Mouse (Mus musculus) liver, embryonic 16.5 days (tissue): ENCODE measurements around the gene Serp1. TPM values are rescaled to one million over a fixed set of nuclear protein-coding genes. Genes with fewer than 3 reads are reported as not detected.
"Not testable (repeated sequence)": the region's sequence is repeated elsewhere in the genome, so short reads cannot be mapped to it uniquely, and the experiment has no call there.

ENCODE experiments used
- ATAC-seq: fragments of 200-750 bp; cut with Nextera tagmentation; 2 replicates; pipeline ENCODE4 v1.8.0; 2017; ENCODE audit warnings: low read depth, mild to moderate bottlenecking, moderate number of reproducible peaks, moderate library complexity
- H3K27ac ChIP-seq: fragments of 300-500 bp; sonication (generic); 2 replicates; pipeline ENCODE4 v1.5.1; 2014; ENCODE audit warnings: mild to moderate bottlenecking, low read length
- H3K27me3 ChIP-seq: fragments of 300-500 bp; sonication (generic); 2 replicates; pipeline ENCODE4 v1.6.1; 2014; ENCODE audit warnings: low read depth, low read length, mixed read lengths; ENCODE audit not compliant: control insufficient read depth, insufficient read depth
- H3K36me3 ChIP-seq: fragments of 300-500 bp; sonication (generic); 2 replicates; pipeline ENCODE4 v1.6.1; 2014; ENCODE audit warnings: mild to moderate bottlenecking; ENCODE audit not compliant: control insufficient read depth, insufficient read depth
- H3K4me1 ChIP-seq: fragments of 300-500 bp; sonication (generic); 2 replicates; pipeline ENCODE4 v1.6.1; 2014; ENCODE audit warnings: low read depth, low read length, mixed read lengths; ENCODE audit not compliant: control insufficient read depth
- H3K4me2 ChIP-seq: fragments of 300-500 bp; sonication (generic); 2 replicates; pipeline ENCODE4 v1.6.1; 2014; ENCODE audit warnings: low read depth, low read length, mixed read lengths
- H3K4me3 ChIP-seq: fragments of 300-500 bp; sonication (generic); 2 replicates; pipeline ENCODE4 v1.5.1; 2014; ENCODE audit warnings: low read depth, mild to moderate bottlenecking, low read length
- H3K9ac ChIP-seq: fragments of 300-500 bp; sonication (generic); 2 replicates; pipeline ENCODE4 v1.6.1; 2014; ENCODE audit warnings: low read depth, low read length
- H3K9me3 ChIP-seq: fragments of 300-500 bp; sonication (generic); replicated peaks from 2 replicates; pipeline ENCODE4 v1.6.1; 2016; ENCODE audit warnings: low read length; ENCODE audit not compliant: control insufficient read depth
- WGBS: fragments of 180-500 bp; shearing (Covaris S2); extraction: QIAGEN DNeasy Blood & Tissue Kit; methylation state at CpG from one replicate; pipeline ENCODE4 v1.1.7; 2014; ENCODE audit not compliant: insufficient replicate concordance; 5-methylcytosine and 5-hydroxymethylcytosine counted together
- polyA plus RNA-seq: library from polyadenylated mRNA; unstranded; fragments of >200 nt; fragmentation: Nextera tagmentation; extraction: Ambion mirVana; gene quantifications from 2 replicates; pipeline ENCODE4 v1.2.1, GENCODE M21; 2015

Gene Serp1
- polyA plus RNA-seq, 1 experiment from 2014 or later = 105 TPM

GRCm38 (mm10) chr3:58490787-58491186 is 34.9 kb downstream of the Serp1 start:
- no peak overlapping the region for H3K9ac ChIP-seq
- 63% methylated on average over 7 of the region's 7 CpGs for WGBS
- no peaks in the 10 kb centered on the region for H3K27me3 ChIP-seq
- H3K9me3 ChIP-seq = no peaks in the 10 kb centered on the region; the same call in 1 of the 2 replicates
- no peak overlapping the region for H3K27ac ChIP-seq
- no peak overlapping the region for H3K4me3 ChIP-seq
- no peaks in the 10 kb centered on the region for H3K36me3 ChIP-seq
- ATAC-seq = no peak
- H3K4me1 ChIP-seq = no peaks in the 10 kb centered on the region
- H3K4me2 ChIP-seq = no peak overlapping the region

DNA sequence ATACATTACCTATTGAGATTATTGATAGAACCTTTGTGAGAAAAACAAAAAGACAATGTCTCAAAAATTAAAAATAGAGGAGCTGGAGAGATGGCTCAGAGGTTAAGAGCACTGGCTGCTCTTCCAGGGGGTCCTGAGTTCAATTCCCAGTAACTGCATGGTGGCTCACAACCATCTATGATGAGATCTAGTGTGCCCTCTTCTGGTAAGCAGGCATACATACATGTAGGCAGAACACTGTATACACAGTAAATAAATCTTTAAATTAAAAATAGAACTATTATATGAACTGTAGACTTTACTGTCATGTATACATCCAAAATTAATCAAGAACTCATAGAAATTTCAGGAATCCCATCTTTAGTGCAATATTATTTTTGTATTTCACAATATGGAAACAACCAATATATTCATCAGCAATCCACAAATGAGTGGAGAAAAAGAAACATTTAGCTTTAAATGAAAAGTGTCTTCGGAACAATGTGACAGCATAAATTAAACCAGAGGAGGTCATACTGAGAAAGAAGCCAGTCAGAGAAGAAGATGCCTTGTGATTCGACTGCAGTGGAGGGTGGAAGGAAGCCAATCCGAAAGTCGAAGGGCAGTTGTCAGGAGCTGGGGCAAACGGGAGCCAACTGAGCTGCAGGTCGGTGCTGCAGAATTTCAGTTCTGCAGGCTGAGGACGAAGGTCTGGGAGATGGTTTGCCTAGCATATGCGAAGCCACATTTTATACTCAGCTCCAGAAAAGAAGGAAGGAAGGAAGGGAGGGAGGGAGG is 37.5 kb downstream of the Serp1 start:
- no peaks in the 10 kb centered on the region for H3K36me3 ChIP-seq
- 57% methylated on average over 8 of the region's 8 CpGs for WGBS
- ATAC-seq = no peak

GRCm38 (mm10) chr3:58487121-58487520 is 38.6 kb downstream of the Serp1 start:
- no peaks in the 10 kb centered on the region; the same call in 1 of the 2 replicates for H3K9me3 ChIP-seq
- no peaks in the 10 kb centered on the region for H3K27me3 ChIP-seq
- no peak overlapping the region for H3K4me2 ChIP-seq
- no peak overlapping the region for H3K9ac ChIP-seq
- no peak overlapping the region for H3K27ac ChIP-seq
- no peaks in the 10 kb centered on the region for H3K36me3 ChIP-seq
- H3K4me3 ChIP-seq = no peak overlapping the region
- no peak for ATAC-seq
- 45% methylated on average over 3 of the region's 3 CpGs for WGBS
- H3K4me1 ChIP-seq = no peaks in the 10 kb centered on the region

More for the DNA sequence above, 37.5 kb downstream of the Serp1 start:
- Histone ChIP-seq H3K4me3 (no peak overlapping the region), H3K4me1 (no peaks in the 10 kb centered on the region), H3K9ac (no peak overlapping the region), H3K27me3 (no peaks in the 10 kb centered on the region), H3K27ac (no peak overlapping the region), H3K4me2 (no peak overlapping the region), H3K9me3 (no peaks in the 10 kb centered on the region; the same call in 1 of the 2 replicates)

GRCm38 (mm10) chr3:58485883-58486282 is 39.8 kb downstream of the Serp1 start:
- no peak for ATAC-seq
- no peak overlapping the region for H3K9ac ChIP-seq
- H3K9me3 ChIP-seq = no peaks in the 10 kb centered on the region; the same call in 1 of the 2 replicates
- no peaks in the 10 kb centered on the region for H3K36me3 ChIP-seq
- H3K4me1 ChIP-seq = no peaks in the 10 kb centered on the region
- H3K27me3 ChIP-seq = no peaks in the 10 kb centered on the region
- no peak overlapping the region for H3K27ac ChIP-seq
- WGBS = 59% methylated on average over 7 of the region's 7 CpGs
- H3K4me3 ChIP-seq = no peak overlapping the region
- no peak overlapping the region for H3K4me2 ChIP-seq

DNA sequence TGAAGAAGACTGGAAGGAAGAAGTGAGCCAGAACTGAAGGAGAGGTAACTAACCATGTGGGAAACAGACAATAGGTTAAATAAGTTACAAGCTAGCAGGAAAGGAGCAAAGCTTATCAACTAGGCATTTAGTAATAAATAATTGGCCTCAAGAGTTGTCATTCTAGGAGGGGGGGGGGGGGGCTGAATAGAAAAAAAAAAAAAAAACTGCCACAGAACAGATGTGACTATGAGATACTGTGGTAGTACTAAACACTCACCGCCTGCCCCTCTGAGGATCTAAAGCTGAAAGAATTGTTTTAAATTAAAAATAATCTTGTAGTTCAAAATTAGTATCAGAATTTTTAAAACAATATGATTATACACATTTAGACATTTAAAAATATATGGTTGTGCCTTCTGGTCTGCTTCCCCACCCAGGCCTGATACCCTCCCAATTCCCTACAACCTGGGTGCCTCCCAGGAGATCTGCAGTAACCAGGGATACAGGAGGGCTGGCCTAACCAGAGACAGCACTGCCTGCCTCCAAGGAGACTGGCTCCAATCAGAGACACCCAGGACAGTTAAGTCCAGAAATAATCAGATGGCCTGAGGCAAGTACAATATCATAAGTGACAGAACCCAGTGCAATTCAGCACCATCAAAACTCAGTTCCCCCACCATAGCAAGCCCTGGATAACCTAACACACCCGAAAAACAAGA is 46.8 kb downstream of the Serp1 start:
- Histone ChIP-seq H3K4me2 (no peak overlapping the region), H3K36me3 (no peaks in the 10 kb centered on the region), H3K4me1 (no peaks in the 10 kb centered on the region), H3K4me3 (no peak overlapping the region), H3K9me3 (no peaks in the 10 kb centered on the region), H3K9ac (no peak overlapping the region), H3K27ac (no peak overlapping the region), H3K27me3 (no peaks in the 10 kb centered on the region)
- no peak for ATAC-seq
- 40% methylated on average over 2 of the region's 2 CpGs for WGBS

- not testable (repeated sequence) for H3K4me3 ChIP-seq, H3K27me3 ChIP-seq, H3K9ac ChIP-seq, H3K9me3 ChIP-seq, H3K27ac ChIP-seq, H3K4me1 ChIP-seq, ATAC-seq, H3K36me3 ChIP-seq, H3K4me2 ChIP-seq
- 54% methylated on average over 1 of the region's 1 CpGs for WGBS
These were observed 50.4 kb downstream of the Serp1 start for GRCm38 (mm10) chr3:58475298-58475697.

Other genes starting within 250 kb of the Serp1 start
- gene Tsc22d2, start 111.2 kb downstream of the Serp1 start, polyA plus RNA-seq = 3.7 and 3.8 TPM in 2 replicates
- gene Eif2a, start 71 bp downstream of the Serp1 start, polyA plus RNA-seq = 22.2 and 23.1 TPM in 2 replicates
- 9.7 and 11.7 TPM in 2 replicates for gene Selenot, start 50.7 kb upstream of the Serp1 start, polyA plus RNA-seq
- gene Erich6, start 111.3 kb upstream of the Serp1 start, polyA plus RNA-seq = not detected in 2 replicates
- 2.5 and 3.4 TPM in 2 replicates for gene Siah2, start 166.5 kb upstream of the Serp1 start, polyA plus RNA-seq